Mouse (Mus musculus) kidney, adult 9 months (tissue): ENCODE measurements around the gene Olfr695.
"Not testable (repeated sequence)": the region's sequence is repeated elsewhere in the genome, so short reads cannot be mapped to it uniquely, and the experiment has no call there.

Experiments used
- DNase-seq: peaks from one replicate; pipeline ENCODE4 v3.0.0; 2022

The Olfr695 gene

GRCm38 (mm10) chr7:106716296-106716695, at the start of gene Olfr695:
Gene Olfr695, minus strand, starts transcription at chr7:106716396.
- no peak for DNase-seq

GRCm38 (mm10) chr7:106761008-106761407, 44.8 kb upstream of the Olfr695 start:
- not testable (repeated sequence) for DNase-seq

DNA sequence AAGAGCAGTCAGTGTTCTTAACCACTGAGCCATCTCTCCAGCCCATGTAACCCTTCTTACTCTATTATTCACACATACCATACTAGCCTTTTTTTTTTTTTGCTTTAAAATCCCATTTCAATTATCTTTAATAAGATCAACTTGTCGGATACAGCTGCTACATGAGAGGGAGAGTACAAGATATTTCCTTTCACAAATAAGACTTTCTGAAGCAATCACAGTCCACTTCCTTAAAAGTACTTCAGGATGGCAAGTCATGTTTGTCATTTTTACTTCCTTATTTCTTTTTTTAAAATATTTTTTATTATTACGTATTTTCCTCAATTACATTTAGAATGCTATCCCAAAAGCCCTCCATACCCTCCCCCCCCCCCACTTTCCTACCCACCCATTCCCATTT, 42.6 kb upstream of the Olfr695 start:
- no peak for DNase-seq

DNA sequence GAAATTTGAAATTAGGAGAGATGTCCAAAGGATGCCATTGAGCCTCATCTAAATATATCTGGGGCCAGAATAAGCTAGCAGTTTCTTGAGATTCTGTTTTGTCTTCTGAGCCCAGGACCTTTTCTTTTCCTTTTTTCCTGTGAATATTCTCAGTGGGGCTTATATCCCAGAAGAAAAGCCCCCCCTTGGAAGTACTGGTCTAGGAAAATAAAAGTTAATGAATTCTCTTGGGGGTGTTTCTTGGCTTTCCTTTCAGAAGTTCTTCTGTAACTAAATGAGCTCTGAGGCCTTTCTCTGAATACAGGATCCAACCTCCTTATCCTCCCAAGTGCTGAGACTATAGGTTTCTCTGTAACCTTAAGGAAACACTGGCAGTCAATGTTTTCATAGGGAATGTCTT, 39.1 kb upstream of the Olfr695 start, which contains the start of gene Olfr698:
Gene Olfr698, minus strand, starts transcription at position 101 of the 400 bp plus-strand sequence.
- no peak for DNase-seq

DNA sequence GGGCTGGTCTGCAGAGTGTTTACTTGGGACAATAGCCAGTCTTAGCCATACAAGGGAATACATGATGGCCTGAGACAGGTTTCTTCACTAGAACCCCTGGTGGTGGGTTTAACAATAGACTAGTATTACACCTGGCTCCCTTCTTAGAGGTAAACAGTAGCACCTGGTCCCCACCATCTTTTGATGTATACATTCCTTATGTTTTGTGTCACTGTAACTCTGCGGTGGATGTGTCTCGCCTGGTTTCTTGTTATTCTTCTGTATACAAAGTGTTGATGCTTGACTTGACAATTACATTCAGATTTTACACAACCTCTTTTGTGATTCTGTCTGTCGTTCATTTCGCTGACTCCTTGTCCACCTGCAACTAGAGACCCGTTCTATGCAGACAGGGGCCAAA, 29.6 kb upstream of the Olfr695 start:
- no peak for DNase-seq

- no peak for DNase-seq
Measured at GRCm38 (mm10) chr7:106742343-106742742, 26.1 kb upstream of the Olfr695 start, which contains the start of gene Olfr697. Gene Olfr697, minus strand, starts transcription at chr7:106742443.

DNA sequence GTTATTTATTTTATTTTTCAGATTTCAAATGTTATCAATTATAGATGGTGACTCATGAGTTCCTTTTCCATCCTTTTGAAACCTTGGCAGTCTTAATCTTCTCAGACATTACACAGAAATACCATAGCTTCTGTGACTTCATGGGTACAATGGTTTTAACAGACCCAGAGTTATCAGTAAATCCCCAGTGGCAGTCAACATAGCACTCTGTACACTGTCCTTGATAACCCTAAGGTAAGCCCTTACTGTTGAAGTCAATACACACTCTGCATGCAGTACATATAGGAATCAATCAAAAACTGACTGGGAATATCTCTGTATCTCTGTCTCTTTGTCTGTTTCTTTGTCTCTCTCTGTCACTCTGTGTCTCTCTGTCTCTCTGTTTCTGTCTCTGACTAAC, 20.8 kb upstream of the Olfr695 start:
- no peak for DNase-seq

DNA sequence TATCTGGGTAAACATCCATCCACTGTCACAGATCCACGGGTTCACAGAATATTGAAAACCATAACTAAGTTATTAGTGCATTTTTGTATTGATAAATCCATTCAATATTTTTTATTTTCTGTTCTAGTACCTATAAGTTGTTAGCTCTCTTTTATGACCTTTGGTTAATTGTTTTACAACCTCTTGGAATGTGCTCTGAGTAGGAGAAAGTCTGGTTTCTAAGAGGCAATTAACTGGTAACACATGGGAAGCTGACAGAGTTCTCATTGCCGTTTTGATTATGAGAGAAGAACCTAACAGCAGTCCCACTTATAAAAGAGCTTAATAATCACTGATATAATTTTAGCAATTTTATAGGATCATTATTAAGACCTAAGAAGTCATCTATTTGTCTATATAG, 17.5 kb upstream of the Olfr695 start:
- no peak for DNase-seq

- DNase-seq, result not testable (repeated sequence)
Measured at GRCm38 (mm10) chr7:106725654-106726053, 9.5 kb upstream of the Olfr695 start.

- DNase-seq, result no peak
Measured at GRCm38 (mm10) chr7:106711463-106711862, 4.7 kb downstream of the Olfr695 start.

- not testable (repeated sequence) for DNase-seq
Measured at GRCm38 (mm10) chr7:106707705-106708104, 8.5 kb downstream of the Olfr695 start.

- no peak for DNase-seq
Measured at GRCm38 (mm10) chr7:106696891-106697290, 19.3 kb downstream of the Olfr695 start.

DNA sequence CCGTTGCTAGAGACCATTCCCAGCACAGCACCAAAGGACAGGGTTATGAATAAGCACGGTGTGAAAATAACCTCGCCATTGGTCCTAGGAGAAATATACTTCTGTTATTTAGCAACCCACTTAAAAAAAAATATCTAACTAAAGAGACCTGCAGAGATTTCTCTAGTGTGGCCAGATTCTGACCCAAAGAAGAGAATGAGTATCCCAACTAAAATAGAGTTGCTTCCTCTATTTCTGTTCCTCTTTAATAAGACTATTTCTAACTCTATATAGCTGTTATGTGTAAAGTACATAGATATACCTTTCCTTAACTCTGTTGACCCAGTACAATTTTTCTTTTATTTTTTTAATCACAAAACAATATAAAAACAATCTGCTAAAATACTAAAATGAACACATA, 23.2 kb downstream of the Olfr695 start:
- no peak for DNase-seq

- no peak for DNase-seq
Measured at GRCm38 (mm10) chr7:106691714-106692113, 24.5 kb downstream of the Olfr695 start, which contains the start of gene Olfr694. Gene Olfr694, minus strand, starts transcription at chr7:106691814.

- DNase-seq, result no peak
Measured at GRCm38 (mm10) chr7:106685382-106685781, 30.8 kb downstream of the Olfr695 start.

DNA sequence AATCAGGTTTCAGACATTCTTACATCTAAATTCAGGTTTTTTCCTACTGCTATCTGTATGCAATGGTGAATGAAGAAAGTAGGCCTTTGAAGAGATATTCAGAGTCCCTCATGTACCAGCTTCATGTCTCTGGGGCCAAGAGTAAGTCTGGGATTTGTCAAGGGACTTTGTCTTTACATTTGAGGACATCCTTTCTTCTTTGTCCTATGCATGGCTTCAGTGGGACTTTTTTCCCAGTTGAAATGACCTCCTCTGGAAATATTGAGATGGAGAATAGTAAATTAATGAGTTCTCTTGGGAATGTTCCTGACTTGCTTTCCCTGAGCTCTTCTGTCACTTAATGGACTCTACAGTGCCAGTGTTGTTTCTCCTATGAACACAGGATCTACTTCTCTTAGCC, 35.7 kb downstream of the Olfr695 start, which contains the start of gene Olfr693:
Gene Olfr693, minus strand, starts transcription at position 101 of the 400 bp plus-strand sequence.
- no peak for DNase-seq
